Mouse (Mus musculus) layer of hippocampus, postnatal 10 days (tissue): Measurements from ENCODE around the gene Kcnq5. TPM values are rescaled to one million over a fixed set of nuclear protein-coding genes. Genes with fewer than 3 reads are reported as not detected.
"Not testable (repeated sequence)": the region's sequence is repeated elsewhere in the genome, so short reads cannot be mapped to it uniquely, and the experiment has no call there.

Experiments
- DNase-seq, 2 experiments: peaks; one replicate each; pipeline ENCODE4 v3.0.0; 2021; ENCODE audit warnings: low spot score in 2 of 2
- total RNA-seq, 2 experiments: library from RNA; stranded (reverse); gene quantifications; 2 replicates each; pipeline ENCODE4 v1.2.3; 2021

The Kcnq5 gene
- total RNA-seq, 2 experiments from 2014 or later = 61.8 to 65.3 TPM

- no peak for DNase-seq
Observed at GRCm38 (mm10) chr1:21856399-21856798, 105.3 kb downstream of the Kcnq5 start.

- DNase-seq = no peak
Observed at GRCm38 (mm10) chr1:21838534-21838933, 123.2 kb downstream of the Kcnq5 start.

GRCm38 (mm10) chr1:21837387-21837786, 124.4 kb downstream of the Kcnq5 start:
- no peak for DNase-seq

- DNase-seq = no peak
Observed at GRCm38 (mm10) chr1:21836337-21836736, 125.4 kb downstream of the Kcnq5 start.

GRCm38 (mm10) chr1:21829909-21830455, 131.8 kb downstream of the Kcnq5 start:
- peak; percentile 17 to 19 for DNase-seq

GRCm38 (mm10) chr1:21820066-21820630, 141.6 kb downstream of the Kcnq5 start:
- DNase-seq = no peak

GRCm38 (mm10) chr1:21805064-21805463, 156.7 kb downstream of the Kcnq5 start:
- peak; percentile 16 to 28 for DNase-seq

GRCm38 (mm10) chr1:21804477-21804866, 157.3 kb downstream of the Kcnq5 start:
- no peak for DNase-seq

- DNase-seq = no peak
Observed at GRCm38 (mm10) chr1:21803751-21804476, 157.8 kb downstream of the Kcnq5 start.

- DNase-seq = no peak
Observed at GRCm38 (mm10) chr1:21780746-21781145, 181.0 kb downstream of the Kcnq5 start.

- no peak for DNase-seq
Observed at GRCm38 (mm10) chr1:21777560-21777959, 184.2 kb downstream of the Kcnq5 start.

GRCm38 (mm10) chr1:21773931-21774330, 187.8 kb downstream of the Kcnq5 start:
- DNase-seq = no peak

GRCm38 (mm10) chr1:21770494-21770893, 191.2 kb downstream of the Kcnq5 start:
- DNase-seq = no peak

- DNase-seq = no peak
Observed at GRCm38 (mm10) chr1:21749297-21749696, 212.4 kb downstream of the Kcnq5 start.

- no peak for DNase-seq
Observed at GRCm38 (mm10) chr1:21729131-21729530, 232.6 kb downstream of the Kcnq5 start.

GRCm38 (mm10) chr1:21723231-21723630, 238.5 kb downstream of the Kcnq5 start:
- not testable (repeated sequence) for DNase-seq

- no peak for DNase-seq
Observed at GRCm38 (mm10) chr1:21721246-21721645, 240.5 kb downstream of the Kcnq5 start.

GRCm38 (mm10) chr1:21714816-21715215, 246.9 kb downstream of the Kcnq5 start:
- no peak for DNase-seq

GRCm38 (mm10) chr1:21712711-21713110, 249.0 kb downstream of the Kcnq5 start:
- DNase-seq = no peak

GRCm38 (mm10) chr1:21690458-21690857, 271.3 kb downstream of the Kcnq5 start:
- DNase-seq = no peak

GRCm38 (mm10) chr1:21688918-21689317, 272.8 kb downstream of the Kcnq5 start:
- no peak for DNase-seq

GRCm38 (mm10) chr1:21684444-21684843, 277.3 kb downstream of the Kcnq5 start:
- no peak for DNase-seq

GRCm38 (mm10) chr1:21676805-21677204, 284.9 kb downstream of the Kcnq5 start:
- no peak for DNase-seq
